Mouse (Mus musculus): ENCODE measurements at regions not wholly inside any gene's neighbourhood (a gene's known extent, or its start where the extent isn't known, plus 50 kb on each side); places are given as distances from the start of the nearest gene placed in this dataset.
A peak's percentile ranks its signal among the peaks of the same experiment; 100 is the strongest.

- H3K27ac ChIP-seq: no peak overlapping the region
- H3K36me3 ChIP-seq (replicated peaks): no peaks in the 10 kb centered on the region
- no peaks in the 10 kb centered on the region for H3K27me3 ChIP-seq
- peaks cover 19% of the 10 kb centered on the region for H3K4me1 ChIP-seq
- no peak overlapping the region for H3K4me3 ChIP-seq (replicated peaks)
- WGBS: 77% methylated on average over 2 of the region's 2 CpGs
- no peak overlapping the region for H3K4me2 ChIP-seq
- H3K9me3 ChIP-seq: no peaks in the 10 kb centered on the region
- H3K9ac ChIP-seq: no peak overlapping the region
- ATAC-seq (ENCODE audit: low FRiP score): no peak
These were observed 62.7 kb downstream of the Smim20 start for GRCm38 (mm10) chr5:53329591-53329990.

DNA sequence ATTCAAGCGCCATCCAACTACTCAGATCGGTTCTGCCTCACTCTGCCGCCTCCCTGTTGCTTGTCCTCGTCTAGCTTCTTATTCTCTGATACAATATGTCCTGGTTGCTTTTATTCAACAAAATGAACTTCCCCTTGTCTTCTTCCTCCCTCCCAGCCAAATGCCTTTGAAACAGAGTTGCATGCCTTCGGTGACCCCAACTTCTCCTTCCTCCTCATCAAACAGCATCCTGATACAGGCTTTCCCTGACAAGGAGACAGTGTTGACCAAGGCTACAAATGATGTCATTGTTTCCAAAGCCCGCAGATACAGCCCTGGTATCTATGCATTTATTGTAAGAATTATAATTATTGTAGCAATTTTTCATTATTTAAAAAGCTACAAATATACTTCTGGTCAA is 69.8 kb downstream of the Smim20 start:
- no peak for ATAC-seq (ENCODE audit: low FRiP score)
- Histone ChIP-seq H3K9me3 (no peaks in the 10 kb centered on the region), H3K9ac (no peak overlapping the region), H3K4me3 (replicated peaks) (no peak overlapping the region), H3K36me3 (replicated peaks) (no peaks in the 10 kb centered on the region), H3K27me3 (no peaks in the 10 kb centered on the region), H3K4me1 (no peaks in the 10 kb centered on the region), H3K4me2 (no peak overlapping the region), H3K27ac (no peak overlapping the region)
- WGBS: 84% methylated on average over 6 of the region's 6 CpGs

GRCm38 (mm10) chr5:53337816-53338215 is 70.9 kb downstream of the Smim20 start:
- Histone ChIP-seq H3K4me2 (no peak overlapping the region), H3K36me3 (replicated peaks) (no peaks in the 10 kb centered on the region), H3K4me1 (no peaks in the 10 kb centered on the region), H3K9me3 (no peaks in the 10 kb centered on the region), H3K27me3 (no peaks in the 10 kb centered on the region), H3K27ac (no peak overlapping the region), H3K4me3 (replicated peaks) (no peak overlapping the region), H3K9ac (no peak overlapping the region)
- no peak for ATAC-seq (ENCODE audit: low FRiP score)
- 58% methylated on average over 3 of the region's 3 CpGs for WGBS

GRCm38 (mm10) chr5:53345164-53345563 is 78.3 kb downstream of the Smim20 start:
- Histone ChIP-seq H3K27me3 (no peaks in the 10 kb centered on the region), H3K4me1 (no peaks in the 10 kb centered on the region), H3K4me2 (no peak overlapping the region), H3K9me3 (no peaks in the 10 kb centered on the region), H3K9ac (no peak overlapping the region), H3K36me3 (replicated peaks) (no peaks in the 10 kb centered on the region), H3K27ac (no peak overlapping the region), H3K4me3 (replicated peaks) (no peak overlapping the region)
- WGBS: 92% methylated on average over 8 of the region's 8 CpGs
- no peak for ATAC-seq (ENCODE audit: low FRiP score)

- no peak overlapping the region for H3K27ac ChIP-seq
- H3K9ac ChIP-seq: no peak overlapping the region
- no peak overlapping the region for H3K4me2 ChIP-seq
- H3K4me1 ChIP-seq: no peaks in the 10 kb centered on the region
- H3K36me3 ChIP-seq (replicated peaks): no peaks in the 10 kb centered on the region
- ATAC-seq (ENCODE audit: low FRiP score): no peak
- H3K9me3 ChIP-seq: no peaks in the 10 kb centered on the region
- H3K4me3 ChIP-seq (replicated peaks): no peak overlapping the region
- H3K27me3 ChIP-seq: no peaks in the 10 kb centered on the region
- 74% methylated on average over 8 of the region's 8 CpGs for WGBS
These were observed 79.1 kb downstream of the Smim20 start for GRCm38 (mm10) chr5:53346028-53346427.

- Histone ChIP-seq H3K4me2 (no peak overlapping the region), H3K4me1 (no peaks in the 10 kb centered on the region), H3K36me3 (replicated peaks) (no peaks in the 10 kb centered on the region), H3K9me3 (no peaks in the 10 kb centered on the region), H3K27me3 (no peaks in the 10 kb centered on the region), H3K4me3 (replicated peaks) (no peak overlapping the region), H3K9ac (no peak overlapping the region), H3K27ac (no peak overlapping the region)
- WGBS: 84% methylated on average over 8 of the region's 8 CpGs
- no peak for ATAC-seq (ENCODE audit: low FRiP score)
These were observed 79.9 kb downstream of the Smim20 start for GRCm38 (mm10) chr5:53346756-53347155.

DNA sequence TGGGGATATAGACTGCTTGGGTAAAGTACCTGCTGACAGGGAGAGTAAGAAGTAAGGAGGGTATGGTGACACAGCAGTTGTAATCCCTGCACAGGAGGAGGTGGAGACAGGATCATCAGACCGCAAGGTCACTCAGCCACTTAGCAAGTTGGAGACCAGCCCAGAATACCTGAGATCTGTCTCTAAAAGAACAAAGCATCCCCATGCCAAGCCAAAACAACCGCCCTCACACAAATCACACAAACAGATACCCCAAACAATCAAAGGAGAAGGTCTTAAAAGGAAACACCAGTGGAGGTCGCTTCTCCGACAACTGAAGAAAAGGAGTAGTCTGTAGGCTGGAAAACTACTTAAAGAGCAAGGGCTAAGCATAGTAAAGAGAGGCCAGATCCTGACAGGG is 86.0 kb downstream of the Smim20 start:
- no peaks in the 10 kb centered on the region for H3K27me3 ChIP-seq
- H3K27ac ChIP-seq: no peak overlapping the region
- H3K4me3 ChIP-seq (replicated peaks): no peak overlapping the region
- no peak for ATAC-seq (ENCODE audit: low FRiP score)
- 37% methylated on average over 4 of the region's 4 CpGs for WGBS
- no peak overlapping the region for H3K4me2 ChIP-seq
- H3K4me1 ChIP-seq: peaks cover 3% of the 10 kb centered on the region; the same call in 1 of the 2 replicates
- no peaks in the 10 kb centered on the region for H3K9me3 ChIP-seq
- H3K36me3 ChIP-seq (replicated peaks): no peaks in the 10 kb centered on the region
- H3K9ac ChIP-seq: no peak overlapping the region

DNA sequence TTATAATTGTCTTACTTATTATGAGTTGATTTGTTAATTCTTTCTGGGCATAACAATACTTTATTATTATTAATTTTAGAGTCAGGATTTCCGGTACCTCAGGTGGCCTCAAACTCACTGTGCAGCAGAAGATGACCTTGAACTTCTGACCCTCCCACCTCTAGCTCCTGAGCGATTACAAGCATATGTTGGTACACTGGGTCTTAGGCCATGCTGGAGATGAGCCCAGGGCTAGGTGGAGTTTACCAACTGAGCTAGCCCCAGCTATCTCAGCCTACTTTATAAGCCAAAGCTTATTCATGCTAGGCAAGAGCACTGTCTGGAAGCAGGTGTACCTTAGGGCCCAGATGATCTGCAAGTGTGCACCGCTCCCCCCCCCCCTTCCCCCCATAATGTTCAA is 87.4 kb downstream of the Smim20 start:
- H3K4me2 ChIP-seq: no peak overlapping the region
- H3K27me3 ChIP-seq: no peaks in the 10 kb centered on the region
- no peaks in the 10 kb centered on the region for H3K9me3 ChIP-seq
- WGBS: 98% methylated on average over 3 of the region's 3 CpGs
- no peak overlapping the region for H3K9ac ChIP-seq
- 0 out of 2 replicates have a peak, but pooled peaks have one; percentile 5 for ATAC-seq (ENCODE audit: low FRiP score)
- peaks cover 3% of the 10 kb centered on the region; the same call in 1 of the 2 replicates for H3K4me1 ChIP-seq
- H3K4me3 ChIP-seq (replicated peaks): no peak overlapping the region
- no peaks in the 10 kb centered on the region for H3K36me3 ChIP-seq (replicated peaks)
- H3K27ac ChIP-seq: no peak overlapping the region

DNA sequence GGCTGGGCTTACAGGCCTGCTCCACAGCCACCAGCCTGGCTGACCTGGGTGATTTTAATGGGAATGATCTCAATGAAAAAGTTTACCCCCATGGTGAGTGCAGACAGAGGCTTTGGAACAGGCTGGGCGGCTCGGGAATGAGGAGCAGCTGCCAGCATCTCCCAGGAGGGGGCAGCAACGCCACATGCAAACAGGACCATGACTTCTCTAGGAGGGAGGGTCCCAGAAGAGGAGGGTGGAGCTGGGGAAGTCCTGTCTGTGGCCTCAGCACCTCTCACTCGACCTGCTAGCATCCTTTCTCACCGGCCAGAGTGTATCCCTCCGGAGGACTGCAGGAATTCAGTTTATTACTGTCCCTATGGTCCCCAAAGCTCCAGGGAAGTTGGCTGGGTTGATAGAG is 88.2 kb downstream of the Smim20 start:
- peak; percentile 83 for ATAC-seq (ENCODE audit: low FRiP score)
- H3K27me3 ChIP-seq: no peaks in the 10 kb centered on the region

GRCm38 (mm10) chr5:53357086-53357608 is 90.3 kb downstream of the Smim20 start:
- Histone ChIP-seq H3K4me2 (no peak overlapping the region), H3K27ac (no peak overlapping the region), H3K4me3 (replicated peaks) (no peak overlapping the region), H3K9me3 (no peaks in the 10 kb centered on the region), H3K9ac (no peak overlapping the region), H3K4me1 (peaks cover 3% of the 10 kb centered on the region; the same call in 1 of the 2 replicates), H3K27me3 (no peaks in the 10 kb centered on the region), H3K36me3 (replicated peaks) (no peaks in the 10 kb centered on the region)
- ATAC-seq (ENCODE audit: low FRiP score): no peak
- 59% methylated on average over 7 of the region's 7 CpGs for WGBS

More for the DNA sequence above, 88.2 kb downstream of the Smim20 start:
- H3K4me3 ChIP-seq (replicated peaks): no peak overlapping the region
- no peaks in the 10 kb centered on the region for H3K9me3 ChIP-seq
- no peak overlapping the region for H3K27ac ChIP-seq
- H3K9ac ChIP-seq: no peak overlapping the region
- H3K4me1 ChIP-seq: peaks cover 3% of the 10 kb centered on the region; the same call in 1 of the 2 replicates
- WGBS: 1% methylated on average over 6 of the region's 6 CpGs
- H3K36me3 ChIP-seq (replicated peaks): no peaks in the 10 kb centered on the region
- 0 out of 2 replicates have a peak overlapping the region, but pooled peaks have one; percentile 17 for H3K4me2 ChIP-seq

DNA sequence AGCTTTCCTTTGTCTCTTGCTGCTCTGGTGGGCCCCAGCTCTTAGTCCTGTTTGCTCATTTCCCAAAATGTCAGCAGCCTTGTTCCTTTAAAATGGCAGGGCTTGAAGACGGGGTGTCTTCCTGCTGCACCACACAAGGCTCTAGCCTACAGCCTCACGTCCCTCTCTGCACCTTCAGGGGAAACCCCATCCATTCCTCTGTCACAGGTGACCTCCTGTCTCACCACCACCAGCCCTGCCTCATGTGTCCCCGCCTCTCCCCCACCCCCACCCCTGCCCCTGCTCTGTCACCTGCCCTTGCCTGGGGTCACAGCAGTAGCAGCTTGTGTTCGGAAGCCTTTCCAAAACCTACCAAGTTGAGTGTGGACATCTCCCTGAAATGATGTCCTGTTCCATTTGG is 91.3 kb downstream of the Smim20 start:
- Histone ChIP-seq H3K9me3 (no peaks in the 10 kb centered on the region), H3K4me3 (replicated peaks) (no peak overlapping the region), H3K27ac (no peak overlapping the region), H3K9ac (no peak overlapping the region), H3K27me3 (no peaks in the 10 kb centered on the region), H3K36me3 (replicated peaks) (no peaks in the 10 kb centered on the region), H3K4me2 (no peak overlapping the region), H3K4me1 (peaks cover 3% of the 10 kb centered on the region; the same call in 1 of the 2 replicates)
- no peak for ATAC-seq (ENCODE audit: low FRiP score)
- 59% methylated on average over 4 of the region's 4 CpGs for WGBS

GRCm38 (mm10) chr5:53359887-53360286 is 93.0 kb downstream of the Smim20 start:
- 86% methylated on average over 12 of the region's 12 CpGs for WGBS
- H3K27ac ChIP-seq: no peak overlapping the region
- no peak for ATAC-seq (ENCODE audit: low FRiP score)
- H3K36me3 ChIP-seq (replicated peaks): no peaks in the 10 kb centered on the region
- H3K27me3 ChIP-seq: no peaks in the 10 kb centered on the region
- no peak overlapping the region for H3K4me2 ChIP-seq
- H3K4me3 ChIP-seq (replicated peaks): no peak overlapping the region
- no peaks in the 10 kb centered on the region for H3K9me3 ChIP-seq
- no peak overlapping the region for H3K9ac ChIP-seq
- H3K4me1 ChIP-seq: peaks cover 3% of the 10 kb centered on the region; the same call in 1 of the 2 replicates

GRCm38 (mm10) chr5:53361295-53361694 is 94.4 kb downstream of the Smim20 start:
- Histone ChIP-seq H3K4me1 (no peaks in the 10 kb centered on the region; the same call in 1 of the 2 replicates), H3K27ac (no peak overlapping the region), H3K9me3 (no peaks in the 10 kb centered on the region), H3K4me2 (no peak overlapping the region), H3K36me3 (replicated peaks) (no peaks in the 10 kb centered on the region), H3K9ac (no peak overlapping the region), H3K27me3 (no peaks in the 10 kb centered on the region), H3K4me3 (replicated peaks) (no peak overlapping the region)
- no peak for ATAC-seq (ENCODE audit: low FRiP score)
- 89% methylated on average over 6 of the region's 6 CpGs for WGBS

Measured in forebrain, embryonic 12.5 days (tissue).